Mouse (Mus musculus) inflammation-experienced regulatory T-cells, adult 6 months (primary cell): ENCODE data around the gene Tmem127. TPM values are rescaled to one million over a fixed set of nuclear protein-coding genes. Genes with fewer than 3 reads are reported as not detected.

Experiments used
- polyA plus RNA-seq, 3 experiments: library from polyadenylated mRNA; unstranded; fragments of 100-300 nt; shearing (Covaris generic); gene quantifications; one replicate each; pipeline ENCODE4 v1.2.1; 2017

Tmem127 gene
- polyA plus RNA-seq, 3 experiments from 2014 or later = 49.4 to 81.0 (median 67.0) TPM

Other genes starting within 250 kb of the Tmem127 start
- gene Ap4e1, start 239.2 kb upstream of the Tmem127 start, polyA plus RNA-seq = 10 to 100 TPM; 11.4 to 15.1 (median 13.6) TPM
- gene Blvra, start 177.2 kb upstream of the Tmem127 start, polyA plus RNA-seq = 100 to 1,000 TPM in 1 of 3 experiments, 10 to 100 TPM in 2; 95.3 to 130 (median 96.5) TPM
- gene Ncaph, start 114.0 kb upstream of the Tmem127 start, polyA plus RNA-seq = 10 to 100 TPM in 1 of 3 experiments, 1 to 10 TPM in 2; 4.9 to 62.0 (median 8.0) TPM
- 10 to 100 TPM; 54.1 to 78.4 (median 55.1) TPM for gene Itpripl1, start 104.5 kb upstream of the Tmem127 start, polyA plus RNA-seq
- gene 1810024B03Rik, start 39.6 kb upstream of the Tmem127 start, polyA plus RNA-seq = 1 to 10 TPM in 1 of 3 experiments, under 1 TPM in 2; 0.69 to 1.3 (median 0.71) TPM
- gene Snrnp200, start 39.5 kb upstream of the Tmem127 start, polyA plus RNA-seq = 10 to 100 TPM; 47.3 to 57.9 (median 47.8) TPM
- 10 to 100 TPM; 39.3 to 59.1 (median 51.3) TPM for gene Ciao1, start 92 bp upstream of the Tmem127 start, polyA plus RNA-seq
- gene Stard7, start 22.3 kb downstream of the Tmem127 start, polyA plus RNA-seq = 10 to 100 TPM; 25.3 to 34.8 (median 28.0) TPM
- gene Dusp2, start 88.3 kb downstream of the Tmem127 start, polyA plus RNA-seq = 10 to 100 TPM; 26.0 to 29.5 (median 27.9) TPM
- gene Astl, start 90.7 kb downstream of the Tmem127 start, polyA plus RNA-seq = under 1 TPM in 2 of 3 experiments, not detected in 1; 0.21 to 0.35 TPM
- under 1 TPM in 1 of 3 experiments, not detected in 2; 0.13 TPM for gene Adra2b, start 115.3 kb downstream of the Tmem127 start, polyA plus RNA-seq
- gene Gpat2, start 177.3 kb downstream of the Tmem127 start, polyA plus RNA-seq = under 1 TPM in 2 of 3 experiments, not detected in 1; 0.14 to 0.34 TPM
- 10 to 100 TPM; 29.3 to 66.5 (median 38.0) TPM for gene Fahd2a, start 196.7 kb downstream of the Tmem127 start, polyA plus RNA-seq